Mouse (Mus musculus): ENCODE data around the gene Gdpgp1. TPM values are rescaled to one million over a fixed set of nuclear protein-coding genes. Genes with fewer than 3 reads are reported as not detected.

The Gdpgp1 gene
- polyA plus RNA-seq, 1 experiment, result 5.3 TPM

DNA sequence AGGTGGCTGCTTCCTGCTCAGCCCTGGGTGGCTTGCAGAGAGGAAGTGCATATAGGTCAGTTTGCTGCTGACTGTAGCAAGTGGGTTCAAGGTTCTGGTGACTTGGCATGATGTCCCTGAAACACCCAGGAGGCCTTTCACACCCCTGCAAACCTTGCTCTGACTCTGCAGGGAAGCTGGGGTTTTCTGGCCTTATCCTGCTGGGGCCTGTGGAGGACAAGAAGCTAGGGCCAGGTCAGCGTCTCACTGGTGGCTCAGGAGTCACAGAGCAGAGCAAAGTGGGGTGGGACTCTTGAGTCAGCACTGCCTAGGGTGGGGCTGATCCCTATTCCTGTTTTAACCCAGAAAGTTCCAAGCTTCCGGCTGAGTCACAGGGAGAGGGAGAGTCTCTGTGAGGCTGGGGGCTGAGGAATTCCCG lies 25.3 kb upstream of the Gdpgp1 start:
- TF ChIP-seq GATA1 (IDR thresholded peaks at IDR 0.05; ENCODE audit: low read length), result no peak

DNA sequence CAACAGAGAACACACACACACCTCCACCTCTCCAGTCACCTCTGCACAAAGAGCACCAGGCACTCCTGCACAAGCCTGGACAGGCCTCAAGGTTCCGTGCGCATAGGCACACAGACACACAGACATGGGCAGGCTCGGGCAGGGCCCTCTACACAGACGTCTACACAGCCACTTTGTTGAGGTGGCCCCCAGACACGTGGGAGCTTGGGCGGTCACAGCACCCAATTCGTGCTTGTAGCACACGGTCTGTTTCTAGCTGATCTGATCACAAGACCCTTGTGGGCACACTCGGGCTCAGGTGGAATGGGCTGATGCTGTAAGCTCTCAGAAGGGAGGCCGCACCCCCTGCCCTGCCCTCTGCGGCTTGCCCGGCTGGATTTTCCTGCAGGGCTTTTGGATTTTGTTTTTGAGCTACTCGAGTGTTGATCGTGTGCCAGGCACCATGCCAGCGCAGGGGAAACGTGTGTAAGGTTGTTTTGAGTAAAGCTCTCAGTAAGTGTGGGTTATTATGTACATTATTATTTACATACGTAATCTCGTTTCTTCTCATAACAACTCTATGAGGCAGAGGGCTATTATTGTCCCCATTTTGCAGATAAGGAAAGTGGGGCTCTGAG lies 24.5 kb upstream of the Gdpgp1 start:
- TF ChIP-seq GATA1 (IDR thresholded peaks at IDR 0.05; ENCODE audit: low read length), result peak; percentile 40

DNA sequence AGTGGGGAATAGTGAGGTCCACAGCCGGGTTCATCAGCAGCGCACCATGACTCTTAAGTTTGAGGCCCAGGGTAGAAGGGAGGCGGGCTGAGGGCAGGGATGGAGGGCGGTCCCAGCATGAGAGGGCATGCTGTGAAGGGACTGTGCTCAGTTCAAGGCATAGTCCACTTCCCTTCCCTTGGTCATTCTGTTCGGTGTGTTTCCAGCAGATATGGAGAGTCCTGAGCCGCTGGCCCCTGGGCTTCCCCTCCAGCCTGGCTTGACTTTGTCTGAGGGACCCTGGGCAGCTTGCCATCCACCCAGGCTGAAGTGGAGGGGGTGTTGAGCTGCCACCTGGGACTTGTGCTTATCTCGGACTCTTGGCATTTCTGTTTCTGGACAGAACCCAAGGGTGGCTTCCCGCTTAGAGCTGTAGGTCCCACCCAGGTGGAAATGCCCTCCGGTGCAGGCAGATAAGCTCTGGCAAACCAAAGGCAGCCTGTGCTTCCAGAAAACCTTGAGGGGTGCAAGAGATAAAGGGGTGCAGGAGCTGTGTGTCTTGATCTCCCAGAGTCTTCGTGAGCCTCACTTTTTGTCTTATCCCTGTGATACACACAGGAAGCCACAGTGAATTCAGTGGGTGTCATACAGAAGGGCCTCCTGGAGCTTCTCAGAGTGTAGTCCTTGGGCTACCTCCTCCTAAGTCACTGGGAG lies 23.8 kb upstream of the Gdpgp1 start:
- TF ChIP-seq GATA1 (IDR thresholded peaks at IDR 0.05; ENCODE audit: low read length), result peak; percentile 99

DNA sequence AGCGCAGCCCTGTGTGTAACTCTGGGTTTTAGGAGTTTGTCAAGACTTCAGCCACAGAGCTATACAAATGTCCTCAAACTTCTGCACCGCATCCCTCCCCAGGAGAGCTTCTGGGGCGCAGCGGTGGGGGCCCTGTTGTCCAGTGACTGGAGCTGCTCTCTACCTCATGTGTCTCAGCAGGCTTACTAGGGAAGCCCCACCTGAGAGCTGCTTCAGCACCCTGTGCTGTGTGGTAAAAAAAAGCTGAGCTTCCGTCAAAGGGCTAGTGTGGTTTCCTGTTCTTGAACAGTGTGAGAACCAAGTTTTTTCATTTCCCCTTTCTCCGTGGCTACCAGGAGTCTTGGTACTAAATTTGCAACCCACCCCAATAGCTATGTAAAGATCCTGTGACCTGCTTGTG lies 23.0 kb upstream of the Gdpgp1 start:
- TF ChIP-seq GATA1 (IDR thresholded peaks at IDR 0.05; ENCODE audit: low read length), result no peak

DNA sequence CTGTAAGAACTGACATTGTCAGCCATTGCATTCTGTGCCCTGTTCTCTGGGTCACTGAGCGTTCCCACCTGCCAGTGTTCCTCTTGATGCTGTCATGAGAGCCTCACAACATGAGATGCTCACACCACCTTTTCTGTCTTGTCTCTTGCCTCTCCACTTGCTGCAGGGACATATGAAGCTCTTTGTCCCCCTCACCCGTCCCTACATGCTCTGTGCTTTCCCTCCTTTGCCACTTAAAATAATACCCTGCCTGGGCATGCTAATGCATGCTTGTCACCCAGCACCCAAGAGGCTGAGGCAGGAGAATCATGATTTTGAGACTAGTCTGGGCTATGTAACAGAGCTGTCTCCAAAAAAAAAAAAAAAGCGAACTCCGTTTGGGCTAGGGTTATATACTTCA lies 21.7 kb upstream of the Gdpgp1 start:
- TF ChIP-seq GATA1 (IDR thresholded peaks at IDR 0.05; ENCODE audit: low read length), result no peak

DNA sequence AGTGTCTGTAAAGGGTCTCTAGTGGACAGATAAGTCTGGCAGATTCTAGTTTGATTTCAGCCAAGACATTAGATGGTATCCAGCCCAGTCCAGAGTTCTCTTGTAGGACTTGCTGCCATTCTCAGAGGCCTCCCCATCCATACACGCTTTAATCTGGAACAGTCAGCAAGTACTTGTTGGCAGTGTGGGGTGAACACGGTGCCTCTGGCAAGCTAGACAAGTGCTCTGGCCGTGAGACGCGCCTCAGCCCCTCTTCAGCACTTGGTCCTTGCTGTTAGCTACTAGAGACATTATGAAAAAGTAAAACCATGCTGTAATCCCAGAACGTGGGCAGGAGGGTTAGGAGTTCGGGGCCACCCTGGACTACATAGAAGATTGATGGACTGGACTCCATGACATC lies 19.1 kb upstream of the Gdpgp1 start:
- TF ChIP-seq GATA1 (IDR thresholded peaks at IDR 0.05; ENCODE audit: low read length), result no peak

DNA sequence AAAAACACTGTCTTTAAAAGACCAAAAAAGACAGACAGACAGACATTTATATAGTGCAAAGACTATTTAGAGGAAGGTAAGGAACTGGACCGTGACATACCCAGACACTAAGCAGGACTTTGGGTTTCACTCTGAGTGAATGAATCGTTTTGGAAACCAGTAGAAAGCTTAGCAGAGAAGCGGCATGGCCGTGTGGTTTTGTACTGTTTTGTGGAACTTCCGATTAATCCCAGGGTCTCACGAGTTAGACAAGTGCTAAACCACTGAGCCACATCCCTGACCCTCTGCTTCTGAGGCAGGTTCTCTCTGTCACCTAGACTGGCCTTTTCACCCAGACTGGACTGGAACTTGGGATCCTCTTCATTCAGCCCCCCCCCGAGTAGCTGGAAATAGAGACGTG lies 18.2 kb upstream of the Gdpgp1 start:
- TF ChIP-seq GATA1 (IDR thresholded peaks at IDR 0.05; ENCODE audit: low read length), result no peak

DNA sequence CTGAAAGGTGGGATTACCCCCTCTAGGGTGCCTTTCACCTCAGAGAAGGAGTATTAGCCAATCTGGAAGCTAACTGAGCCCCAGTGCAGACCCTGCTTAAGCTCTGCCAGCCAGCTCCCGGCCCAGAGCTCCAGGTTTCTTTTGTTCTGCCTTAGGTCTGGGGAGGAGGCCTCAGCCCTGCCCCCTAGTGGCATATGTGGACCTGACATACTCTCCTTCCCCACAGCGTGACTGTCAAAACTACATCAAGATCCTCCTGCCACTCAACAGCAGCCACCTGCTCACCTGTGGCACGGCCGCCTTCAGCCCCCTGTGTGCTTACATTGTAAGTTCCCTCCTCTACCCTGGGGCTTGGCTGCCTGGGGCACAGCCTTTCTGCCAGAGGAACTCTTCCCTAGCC lies 17.3 kb upstream of the Gdpgp1 start:
- no peak for TF ChIP-seq GATA1 (IDR thresholded peaks at IDR 0.05; ENCODE audit: low read length)

DNA sequence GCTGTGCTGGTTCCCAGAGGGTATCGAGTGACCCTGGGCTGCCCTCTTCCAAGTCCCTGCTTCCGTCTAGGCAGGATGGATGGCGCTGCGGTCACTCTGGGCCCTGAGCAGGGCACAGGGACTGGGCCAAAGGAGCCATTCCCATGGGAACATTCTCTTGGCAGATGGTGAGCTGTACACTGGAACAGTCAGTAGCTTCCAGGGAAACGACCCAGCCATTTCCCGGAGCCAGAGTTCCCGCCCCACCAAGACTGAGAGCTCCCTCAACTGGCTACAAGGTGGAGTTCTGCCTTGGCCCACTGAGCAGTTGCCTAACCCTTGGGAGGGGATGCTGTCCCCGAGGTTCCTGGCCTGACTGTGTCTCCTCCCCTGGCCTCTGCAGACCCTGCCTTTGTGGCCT lies 16.1 kb upstream of the Gdpgp1 start:
- TF ChIP-seq GATA1 (IDR thresholded peaks at IDR 0.05; ENCODE audit: low read length), result no peak

DNA sequence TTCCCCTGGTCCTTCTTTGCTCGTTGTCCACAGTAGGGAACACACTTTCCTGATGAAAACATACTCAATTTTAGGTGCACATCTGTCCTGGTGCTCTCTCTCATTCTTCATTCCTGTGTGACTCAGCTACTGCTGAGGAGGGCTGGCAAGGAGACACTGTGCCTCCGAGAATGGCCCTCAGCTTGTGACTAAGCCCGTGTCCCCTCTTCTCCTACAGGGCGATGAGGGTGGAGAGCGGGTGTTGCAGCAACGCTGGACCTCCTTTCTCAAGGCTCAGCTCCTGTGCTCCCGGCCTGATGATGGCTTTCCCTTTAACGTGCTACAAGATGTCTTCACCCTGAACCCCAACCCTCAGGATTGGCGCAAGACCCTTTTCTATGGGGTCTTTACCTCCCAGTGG lies 14.0 kb upstream of the Gdpgp1 start:
- no peak for TF ChIP-seq GATA1 (IDR thresholded peaks at IDR 0.05; ENCODE audit: low read length)

DNA sequence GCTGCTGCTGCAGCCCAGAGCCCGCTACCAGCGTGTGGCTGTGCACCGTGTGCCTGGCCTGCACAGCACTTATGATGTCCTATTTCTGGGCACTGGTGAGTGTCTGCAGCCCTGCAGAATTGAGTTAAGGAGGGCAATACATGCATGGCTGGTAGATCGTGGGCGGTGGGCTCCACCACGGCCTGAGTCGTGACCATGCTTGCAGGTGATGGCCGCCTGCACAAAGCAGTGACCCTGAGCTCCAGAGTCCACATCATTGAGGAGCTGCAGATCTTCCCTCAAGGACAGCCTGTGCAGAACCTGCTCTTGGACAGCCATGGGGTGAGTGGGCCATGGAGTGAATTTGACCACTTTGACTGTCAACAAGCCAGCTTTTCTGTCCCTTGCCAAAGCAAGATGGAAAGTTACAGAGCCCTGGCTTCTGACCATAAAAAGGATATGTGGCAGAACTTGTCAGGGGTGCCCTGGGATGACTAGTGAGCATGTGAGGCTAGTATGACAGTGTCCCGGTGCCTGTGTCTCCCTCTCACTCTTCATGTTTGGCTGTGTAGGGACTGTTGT lies 12.3 kb upstream of the Gdpgp1 start:
- no peak for TF ChIP-seq GATA1 (IDR thresholded peaks at IDR 0.05; ENCODE audit: low read length)

DNA sequence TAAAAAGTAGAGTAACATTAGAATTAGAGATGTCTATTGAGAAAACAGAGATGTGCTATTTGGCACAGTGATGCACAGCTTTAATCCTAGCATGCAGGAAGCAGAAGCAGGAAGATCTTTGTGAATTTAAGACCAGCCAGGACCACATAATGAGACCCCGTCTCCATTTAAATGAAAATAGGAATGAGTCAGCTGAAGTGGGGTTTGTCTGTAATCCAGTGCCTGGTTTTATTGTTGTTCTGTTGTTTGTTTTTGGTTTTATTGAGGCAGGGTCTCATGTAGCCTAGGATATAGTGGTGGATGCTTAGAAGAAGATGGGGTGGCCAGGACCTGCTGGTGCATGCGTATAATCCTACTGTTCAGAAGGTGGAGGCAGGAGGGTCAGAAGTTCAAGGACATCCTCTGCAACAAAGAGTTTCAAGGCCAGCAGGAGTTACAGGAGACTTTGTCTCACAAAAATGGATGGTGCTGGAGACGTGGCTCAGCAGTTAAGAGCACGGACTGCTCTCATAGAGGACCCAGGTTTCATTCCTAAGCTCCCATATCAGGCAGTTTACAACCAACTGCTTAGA lies 11.4 kb upstream of the Gdpgp1 start:
- no peak for TF ChIP-seq GATA1 (IDR thresholded peaks at IDR 0.05; ENCODE audit: low read length)

DNA sequence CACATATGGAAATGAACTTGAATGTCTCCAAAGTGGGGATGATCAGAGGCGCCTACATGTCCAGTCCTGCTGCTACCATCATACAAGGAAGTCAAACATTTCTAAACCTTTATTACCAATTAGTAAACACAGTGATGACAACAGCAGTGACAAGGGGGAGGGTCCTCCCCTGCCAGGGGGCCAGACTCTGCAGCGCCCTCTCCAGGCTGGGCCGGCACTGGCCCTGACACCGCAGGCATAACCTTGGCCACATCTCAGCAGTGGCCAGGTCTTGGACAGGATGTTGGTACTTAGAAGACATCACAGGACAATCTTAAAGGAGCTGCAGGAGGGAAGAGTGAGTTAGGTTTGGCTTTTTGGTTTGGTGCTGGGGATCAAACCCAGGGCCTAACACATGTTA lies 5.6 kb upstream of the Gdpgp1 start:
- TF ChIP-seq GATA1 (IDR thresholded peaks at IDR 0.05; ENCODE audit: low read length), result no peak

DNA sequence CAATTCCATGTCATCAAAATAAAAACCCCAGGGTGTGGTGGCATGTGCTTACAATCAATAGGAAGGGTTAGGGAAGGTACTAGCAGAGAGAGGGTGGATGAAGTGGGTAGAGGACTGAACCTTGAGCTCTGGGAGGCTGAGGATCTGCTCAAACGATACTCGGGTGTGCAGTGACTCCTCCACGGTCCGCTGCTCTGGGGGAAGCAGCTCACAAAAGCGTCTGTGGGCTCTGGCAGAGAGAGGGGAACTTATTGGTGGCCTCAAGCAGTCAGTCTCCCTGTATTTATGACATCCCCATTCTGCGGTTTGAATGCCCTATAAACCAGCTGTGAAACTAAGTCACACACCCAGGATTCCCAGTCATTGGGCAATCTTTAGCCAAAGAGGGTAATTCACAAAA lies 2.5 kb upstream of the Gdpgp1 start:
- no peak for TF ChIP-seq GATA1 (IDR thresholded peaks at IDR 0.05; ENCODE audit: low read length)

DNA sequence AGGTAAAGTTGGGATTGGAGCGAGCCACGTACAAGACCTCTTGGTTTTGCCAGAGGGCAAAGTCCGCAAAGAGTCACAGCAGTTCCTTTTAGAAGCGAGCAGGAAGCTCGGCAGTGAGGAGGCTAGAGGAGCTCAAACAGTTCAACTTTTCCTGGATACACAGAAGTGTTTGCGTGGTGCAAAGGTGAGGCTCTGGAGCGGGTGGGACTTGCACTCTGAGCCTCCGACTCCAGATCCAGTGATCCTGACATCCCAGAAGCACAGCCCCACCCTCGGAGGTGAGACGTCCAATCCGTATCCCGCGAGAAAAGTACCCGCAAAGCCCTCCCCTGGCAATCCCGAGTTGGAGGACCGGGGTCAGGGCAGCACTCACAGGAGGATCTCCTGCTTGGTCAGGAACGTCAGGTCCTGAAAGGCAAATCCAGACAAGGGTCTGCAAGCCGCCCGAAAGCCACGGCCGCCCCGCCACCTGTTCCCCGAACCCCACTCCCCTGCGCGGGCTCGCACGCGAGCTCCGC lies 635 bp upstream of the Gdpgp1 start:
- no peak for TF ChIP-seq GATA1 (IDR thresholded peaks at IDR 0.05; ENCODE audit: low read length)

DNA sequence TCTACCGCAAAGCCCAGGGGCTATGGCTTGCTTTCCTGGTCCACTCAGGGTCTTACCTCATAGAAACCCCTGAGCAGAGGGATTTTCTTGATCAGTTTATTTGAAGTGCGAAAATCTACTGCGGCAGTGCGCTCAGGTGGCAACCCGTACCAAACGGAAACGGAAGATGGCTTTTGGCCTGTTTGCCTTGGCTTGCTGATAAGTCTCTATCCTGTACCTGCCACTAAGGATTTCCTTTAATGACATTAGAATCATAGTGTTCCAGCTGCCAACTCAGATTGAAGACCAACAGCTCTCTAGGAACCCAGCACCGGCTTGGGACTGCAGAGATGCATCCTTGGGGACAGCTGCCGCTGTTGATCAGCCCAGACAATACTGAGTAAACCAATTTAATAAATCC lies 1.1 kb downstream of the Gdpgp1 start:
- TF ChIP-seq GATA1 (IDR thresholded peaks at IDR 0.05; ENCODE audit: low read length), result no peak

DNA sequence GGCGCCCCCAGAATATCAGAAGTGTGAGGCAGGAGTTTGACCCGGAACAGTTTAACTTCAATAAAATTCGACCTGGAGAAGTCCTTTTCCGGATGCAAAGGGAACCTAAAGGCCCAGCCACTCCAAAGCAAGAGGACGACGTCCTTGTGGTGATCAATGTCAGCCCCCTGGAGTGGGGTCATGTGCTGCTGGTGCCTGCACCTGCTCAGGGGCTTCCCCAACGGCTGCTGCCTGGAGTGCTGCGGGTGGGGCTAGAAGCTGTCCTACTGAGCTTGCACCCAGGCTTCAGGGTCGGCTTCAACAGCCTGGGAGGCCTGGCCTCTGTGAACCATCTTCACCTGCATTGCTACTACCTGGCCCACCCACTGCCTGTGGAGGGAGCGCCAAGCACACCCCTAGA lies 5.9 kb downstream of the Gdpgp1 start:
- TF ChIP-seq GATA1 (IDR thresholded peaks at IDR 0.05; ENCODE audit: low read length), result no peak
